Mouse (Mus musculus): Measurements from ENCODE around the gene Psmc5. TPM values are rescaled to one million over a fixed set of nuclear protein-coding genes. Genes with fewer than 3 reads are reported as not detected.

Psmc5 gene
- polyA plus RNA-seq, 1 experiment from 2014 or later: 250 TPM

DNA sequence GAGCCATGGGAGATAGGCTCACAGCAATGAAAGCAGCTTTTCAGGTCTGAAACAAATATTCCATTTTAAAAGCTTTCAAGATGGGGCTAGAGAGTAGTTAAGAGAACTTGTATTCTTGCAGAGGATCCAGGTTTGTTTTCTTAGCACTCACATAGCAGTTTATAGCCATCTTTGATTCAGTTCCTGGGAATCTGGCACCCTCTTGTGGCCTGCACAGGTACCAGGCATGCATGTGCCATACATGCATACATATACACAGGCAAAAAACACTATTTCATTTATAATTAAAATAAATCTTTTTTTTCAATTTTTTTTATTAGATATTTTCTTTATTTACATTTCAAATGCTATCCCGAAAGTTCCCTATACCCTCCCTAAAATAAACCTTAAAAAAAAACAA lies 9.1 kb upstream of the Psmc5 start:
- Histone ChIP-seq H3K36me3 (ENCODE audit: control insufficient read depth, insufficient read depth, low read length) (peaks cover 73% of the 10 kb centered on the region), H3K9ac (ENCODE audit: low read length) (no peak overlapping the region), H3K4me3 (ENCODE audit: low read length) (no peak overlapping the region), H3K27me3 (ENCODE audit: control insufficient read depth, insufficient read depth, low read depth, low read length) (no peaks in the 10 kb centered on the region), H3K9me3 (ENCODE audit: control insufficient read depth, low read length) (peaks cover 4% of the 10 kb centered on the region), H3K27ac (ENCODE audit: low read length) (no peak overlapping the region), H3K4me2 (ENCODE audit: low read depth, low read length) (no peak overlapping the region), H3K4me1 (replicated peaks; ENCODE audit: control insufficient read depth, insufficient read depth, low read length) (no peaks in the 10 kb centered on the region)
- ATAC-seq (ENCODE audit: low read depth): no peak
- WGBS: 95% methylated on average over 1 of the region's 1 CpGs

DNA sequence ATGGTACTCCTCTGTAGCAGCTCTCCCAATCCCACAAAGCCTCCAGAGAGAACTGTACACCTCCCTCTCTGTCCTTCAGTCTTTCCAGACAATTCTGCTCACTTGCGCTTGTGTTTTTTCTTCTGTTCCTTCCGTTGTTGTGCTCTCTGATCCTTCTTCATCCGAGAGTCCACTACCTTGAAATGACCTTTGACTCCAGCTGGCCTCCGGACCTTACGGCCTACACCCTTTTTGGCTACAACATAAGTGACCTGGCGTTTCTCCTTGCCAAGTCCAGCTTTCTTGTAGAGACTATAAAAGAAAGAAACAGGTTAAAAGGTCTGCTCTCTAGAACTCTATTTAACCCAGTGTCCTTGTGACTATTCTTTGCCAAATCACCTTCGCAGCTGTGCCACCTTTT lies 6.6 kb upstream of the Psmc5 start:
- H3K9me3 ChIP-seq (ENCODE audit: control insufficient read depth, low read length): peaks cover 4% of the 10 kb centered on the region
- no peak overlapping the region for H3K4me2 ChIP-seq (ENCODE audit: low read depth, low read length)
- H3K9ac ChIP-seq (ENCODE audit: low read length): no peak overlapping the region
- no peak overlapping the region for H3K4me3 ChIP-seq (ENCODE audit: low read length)
- no peaks in the 10 kb centered on the region for H3K4me1 ChIP-seq (replicated peaks; ENCODE audit: control insufficient read depth, insufficient read depth, low read length)
- no peak overlapping the region for H3K27ac ChIP-seq (ENCODE audit: low read length)
- ATAC-seq (ENCODE audit: low read depth): no peak
- H3K27me3 ChIP-seq (ENCODE audit: control insufficient read depth, insufficient read depth, low read depth, low read length): no peaks in the 10 kb centered on the region
- WGBS: 84% methylated on average over 7 of the region's 7 CpGs
- H3K36me3 ChIP-seq (ENCODE audit: control insufficient read depth, insufficient read depth, low read length): peaks cover 68% of the 10 kb centered on the region

DNA sequence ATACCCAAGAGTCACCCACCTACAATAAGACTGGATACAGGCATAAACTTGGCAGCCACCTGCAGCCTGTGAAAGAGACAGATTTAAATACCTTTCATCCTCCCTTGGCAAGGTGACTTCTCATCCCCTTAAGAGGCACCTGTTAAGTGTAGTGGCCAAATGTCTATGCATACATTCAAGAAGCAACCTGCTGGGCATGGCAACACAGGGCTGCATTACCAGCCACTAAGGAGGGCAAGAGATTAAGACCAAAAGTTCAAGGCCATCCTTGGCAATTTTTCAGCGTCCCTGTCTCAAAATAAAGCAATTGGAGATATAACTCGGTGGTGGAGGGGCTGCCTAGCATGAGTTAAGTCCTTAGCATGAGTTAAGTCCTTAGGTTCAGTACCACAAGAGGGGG lies 1.2 kb upstream of the Psmc5 start:
- no peak overlapping the region for H3K27ac ChIP-seq (ENCODE audit: low read length)
- peak overlapping the region; percentile 91 for H3K9ac ChIP-seq (ENCODE audit: low read length)
- peak overlapping the region; percentile 96 for H3K4me3 ChIP-seq (ENCODE audit: low read length)
- H3K27me3 ChIP-seq (ENCODE audit: control insufficient read depth, insufficient read depth, low read depth, low read length): no peaks in the 10 kb centered on the region
- H3K9me3 ChIP-seq (ENCODE audit: control insufficient read depth, low read length): no peaks in the 10 kb centered on the region
- peaks cover 14% of the 10 kb centered on the region for H3K4me1 ChIP-seq (replicated peaks; ENCODE audit: control insufficient read depth, insufficient read depth, low read length)
- ATAC-seq (ENCODE audit: low read depth): no peak
- peaks cover 41% of the 10 kb centered on the region for H3K36me3 ChIP-seq (ENCODE audit: control insufficient read depth, insufficient read depth, low read length)
- WGBS: 10% methylated on average over 2 of the region's 2 CpGs
- peak overlapping the region; percentile 85 for H3K4me2 ChIP-seq (ENCODE audit: low read depth, low read length)

DNA sequence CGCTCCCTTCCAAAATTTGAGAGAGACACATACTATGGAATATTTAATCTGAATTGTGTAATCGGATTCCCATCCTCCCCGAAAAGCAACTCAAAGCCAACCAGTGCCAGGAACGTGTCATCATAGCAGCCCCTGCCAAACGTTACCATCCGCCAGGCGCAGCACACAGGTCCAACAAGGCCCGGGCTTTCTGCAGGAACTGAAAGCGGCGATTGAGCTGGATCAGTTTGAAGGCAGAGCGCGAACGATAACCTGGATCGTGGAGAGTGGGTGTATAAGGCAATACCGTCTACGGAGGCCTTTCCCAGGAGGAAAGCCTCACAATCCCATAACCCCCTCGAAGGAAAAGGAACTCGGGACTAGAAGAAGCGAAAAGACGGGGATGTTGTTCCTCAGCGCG lies 780 bp upstream of the Psmc5 start:
- Histone ChIP-seq H3K9ac (ENCODE audit: low read length) (peak overlapping the region; percentile 91), H3K9me3 (ENCODE audit: control insufficient read depth, low read length) (no peaks in the 10 kb centered on the region), H3K27me3 (ENCODE audit: control insufficient read depth, insufficient read depth, low read depth, low read length) (no peaks in the 10 kb centered on the region), H3K4me1 (replicated peaks; ENCODE audit: control insufficient read depth, insufficient read depth, low read length) (peaks cover 14% of the 10 kb centered on the region), H3K4me2 (ENCODE audit: low read depth, low read length) (peak overlapping the region; percentile 85), H3K4me3 (ENCODE audit: low read length) (peak overlapping the region; percentile 96), H3K27ac (ENCODE audit: low read length) (peak overlapping the region; percentile 48), H3K36me3 (ENCODE audit: control insufficient read depth, insufficient read depth, low read length) (peaks cover 37% of the 10 kb centered on the region)
- 1% methylated on average over 22 of the region's 22 CpGs for WGBS
- ATAC-seq (ENCODE audit: low read depth): peak; percentile 1; the same call in 1 of the 2 replicates

DNA sequence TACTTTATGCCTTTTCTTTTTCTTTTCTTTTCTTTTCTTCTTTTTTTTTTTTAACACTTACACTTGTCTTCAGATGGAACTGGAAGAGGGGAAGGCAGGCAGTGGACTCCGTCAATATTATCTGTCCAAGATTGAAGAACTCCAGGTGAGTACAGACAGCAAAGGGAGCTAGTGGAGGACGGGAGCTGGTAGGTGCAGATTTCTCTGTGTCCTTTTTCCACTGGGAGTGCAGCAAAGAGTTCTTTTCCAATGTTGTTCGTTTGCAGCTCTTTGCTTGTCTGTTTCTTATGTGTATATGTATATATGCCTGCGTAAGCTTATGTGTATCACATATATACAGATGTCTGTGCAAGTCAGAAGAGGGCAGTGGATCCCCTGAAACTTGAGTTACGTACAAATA lies 821 bp downstream of the Psmc5 start:
- Histone ChIP-seq H3K9me3 (ENCODE audit: control insufficient read depth, low read length) (no peaks in the 10 kb centered on the region), H3K9ac (ENCODE audit: low read length) (peak overlapping the region; percentile 91), H3K27ac (ENCODE audit: low read length) (peak overlapping the region; percentile 63), H3K27me3 (ENCODE audit: control insufficient read depth, insufficient read depth, low read depth, low read length) (no peaks in the 10 kb centered on the region), H3K4me1 (replicated peaks; ENCODE audit: control insufficient read depth, insufficient read depth, low read length) (peaks cover 18% of the 10 kb centered on the region), H3K36me3 (ENCODE audit: control insufficient read depth, insufficient read depth, low read length) (peaks cover 30% of the 10 kb centered on the region), H3K4me2 (ENCODE audit: low read depth, low read length) (peak overlapping the region; percentile 81), H3K4me3 (ENCODE audit: low read length) (peak overlapping the region; percentile 96)
- 51% methylated on average over 5 of the region's 5 CpGs for WGBS
- no peak for ATAC-seq (ENCODE audit: low read depth)

DNA sequence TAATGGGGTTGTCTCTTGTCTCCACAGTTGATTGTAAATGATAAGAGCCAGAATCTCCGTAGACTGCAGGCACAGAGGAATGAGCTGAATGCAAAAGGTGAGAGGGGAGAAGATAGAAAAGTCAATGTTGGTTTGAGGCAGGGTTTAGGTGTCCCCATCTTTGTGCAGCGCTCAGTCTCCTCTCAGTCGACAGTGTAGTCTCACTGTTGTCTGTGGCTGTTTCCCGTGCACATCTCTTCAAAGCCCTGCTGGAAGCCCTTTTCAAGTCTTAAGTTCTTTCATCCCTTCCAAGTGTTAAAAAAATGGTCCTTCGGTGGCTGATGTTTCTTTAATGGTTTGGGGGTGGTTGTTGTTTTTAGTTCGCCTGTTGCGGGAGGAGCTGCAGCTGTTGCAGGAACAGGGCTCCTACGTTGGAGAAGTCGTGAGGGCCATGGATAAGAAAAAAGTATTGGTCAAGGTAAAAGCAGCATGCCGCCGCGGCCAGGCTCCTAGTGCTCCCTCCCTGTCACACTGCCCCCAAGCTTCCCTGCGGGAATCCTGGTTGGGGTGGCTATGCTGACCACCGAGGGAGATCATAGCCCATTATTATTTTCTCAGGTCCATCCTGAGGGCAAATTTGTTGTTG lies 5.0 kb downstream of the Psmc5 start:
- no peak for ATAC-seq (ENCODE audit: low read depth)
- Histone ChIP-seq H3K4me2 (ENCODE audit: low read depth, low read length) (no peak overlapping the region), H3K27me3 (ENCODE audit: control insufficient read depth, insufficient read depth, low read depth, low read length) (no peaks in the 10 kb centered on the region), H3K27ac (ENCODE audit: low read length) (no peak overlapping the region), H3K4me1 (replicated peaks; ENCODE audit: control insufficient read depth, insufficient read depth, low read length) (peaks cover 13% of the 10 kb centered on the region), H3K9ac (ENCODE audit: low read length) (no peak overlapping the region), H3K36me3 (ENCODE audit: control insufficient read depth, insufficient read depth, low read length) (peaks cover 60% of the 10 kb centered on the region), H3K4me3 (ENCODE audit: low read length) (no peak overlapping the region), H3K9me3 (ENCODE audit: control insufficient read depth, low read length) (no peaks in the 10 kb centered on the region)
- 65% methylated on average over 14 of the region's 14 CpGs for WGBS

DNA sequence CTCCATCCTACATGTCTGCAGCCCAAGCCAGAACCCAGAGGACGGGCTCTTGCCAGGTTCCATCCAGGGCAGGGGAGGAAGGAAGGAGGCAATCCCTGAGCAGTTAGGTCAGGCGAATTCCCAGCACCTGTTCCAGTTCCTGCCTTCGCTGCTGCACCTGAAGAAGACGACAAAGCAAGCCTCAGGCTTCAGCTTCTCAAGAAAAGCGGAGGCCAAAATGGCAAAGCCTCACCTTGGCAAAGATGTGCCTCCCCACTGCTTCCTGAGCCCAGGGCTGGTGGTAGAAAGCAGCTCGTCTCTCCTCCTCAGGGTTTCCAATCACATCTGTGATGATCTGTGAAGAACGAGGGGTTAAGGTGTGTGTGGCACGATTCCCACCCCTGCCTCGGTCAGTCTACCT lies 8.0 kb downstream of the Psmc5 start:
- H3K36me3 ChIP-seq (ENCODE audit: control insufficient read depth, insufficient read depth, low read length): peaks cover 70% of the 10 kb centered on the region
- H3K9ac ChIP-seq (ENCODE audit: low read length): no peak overlapping the region
- H3K4me3 ChIP-seq (ENCODE audit: low read length): no peak overlapping the region
- 85% methylated on average over 9 of the region's 9 CpGs for WGBS
- H3K27ac ChIP-seq (ENCODE audit: low read length): no peak overlapping the region
- ATAC-seq (ENCODE audit: low read depth): no peak
- H3K4me2 ChIP-seq (ENCODE audit: low read depth, low read length): no peak overlapping the region
- H3K27me3 ChIP-seq (ENCODE audit: control insufficient read depth, insufficient read depth, low read depth, low read length): no peaks in the 10 kb centered on the region
- H3K4me1 ChIP-seq (replicated peaks; ENCODE audit: control insufficient read depth, insufficient read depth, low read length): peaks cover 20% of the 10 kb centered on the region
- no peaks in the 10 kb centered on the region for H3K9me3 ChIP-seq (ENCODE audit: control insufficient read depth, low read length)

DNA sequence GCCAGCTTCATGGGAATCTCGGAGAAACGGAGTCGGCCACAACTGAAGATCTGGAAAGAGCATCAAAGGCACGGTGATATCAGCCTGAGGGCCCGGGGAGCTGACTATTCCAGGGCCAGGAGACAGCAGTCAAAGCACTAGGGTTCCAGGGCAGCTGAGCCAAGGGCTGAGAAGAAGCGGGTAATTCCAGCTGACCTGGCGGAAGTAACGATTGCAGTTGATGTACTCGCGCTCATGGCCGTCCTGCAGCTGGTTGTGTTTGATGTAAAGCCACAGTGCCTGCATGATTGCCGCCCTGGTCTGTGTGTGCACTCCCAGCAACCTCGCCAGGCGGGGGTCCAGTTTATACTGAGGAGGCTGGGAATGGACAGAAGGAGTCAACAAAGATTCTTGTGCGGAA lies 9.0 kb downstream of the Psmc5 start:
- no peak overlapping the region for H3K9ac ChIP-seq (ENCODE audit: low read length)
- no peak overlapping the region for H3K4me3 ChIP-seq (ENCODE audit: low read length)
- H3K27me3 ChIP-seq (ENCODE audit: control insufficient read depth, insufficient read depth, low read depth, low read length): no peaks in the 10 kb centered on the region
- H3K4me1 ChIP-seq (replicated peaks; ENCODE audit: control insufficient read depth, insufficient read depth, low read length): peaks cover 25% of the 10 kb centered on the region
- ATAC-seq (ENCODE audit: low read depth): no peak
- H3K9me3 ChIP-seq (ENCODE audit: control insufficient read depth, low read length): no peaks in the 10 kb centered on the region
- H3K36me3 ChIP-seq (ENCODE audit: control insufficient read depth, insufficient read depth, low read length): peaks cover 66% of the 10 kb centered on the region
- WGBS: 82% methylated on average over 15 of the region's 15 CpGs
- H3K27ac ChIP-seq (ENCODE audit: low read length): no peak overlapping the region
- H3K4me2 ChIP-seq (ENCODE audit: low read depth, low read length): no peak overlapping the region

DNA sequence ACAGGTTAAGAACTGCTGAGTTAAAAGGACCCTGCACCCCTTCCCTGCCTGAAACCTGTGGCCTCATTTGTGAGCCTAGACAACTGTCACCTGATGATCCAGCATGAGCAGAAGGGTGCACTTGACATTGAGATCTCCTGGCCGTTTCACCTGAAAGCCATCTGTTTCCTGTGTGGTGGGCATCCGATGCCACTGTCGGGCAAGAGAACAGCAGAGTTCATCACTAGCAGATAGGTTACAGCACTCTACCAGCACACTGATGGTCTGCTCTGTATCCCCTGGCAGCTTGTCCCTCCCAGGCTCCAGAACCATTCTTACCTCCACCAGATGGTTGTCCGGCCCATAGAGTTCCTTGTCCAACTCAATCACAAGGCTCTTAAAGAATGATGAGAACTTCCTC lies 9.6 kb downstream of the Psmc5 start:
- H3K9me3 ChIP-seq (ENCODE audit: control insufficient read depth, low read length): no peaks in the 10 kb centered on the region
- ATAC-seq (ENCODE audit: low read depth): no peak
- H3K27me3 ChIP-seq (ENCODE audit: control insufficient read depth, insufficient read depth, low read depth, low read length): no peaks in the 10 kb centered on the region
- 86% methylated on average over 4 of the region's 4 CpGs for WGBS
- no peak overlapping the region for H3K9ac ChIP-seq (ENCODE audit: low read length)
- H3K4me2 ChIP-seq (ENCODE audit: low read depth, low read length): no peak overlapping the region
- peaks cover 29% of the 10 kb centered on the region for H3K4me1 ChIP-seq (replicated peaks; ENCODE audit: control insufficient read depth, insufficient read depth, low read length)
- no peak overlapping the region for H3K27ac ChIP-seq (ENCODE audit: low read length)
- no peak overlapping the region for H3K4me3 ChIP-seq (ENCODE audit: low read length)
- H3K36me3 ChIP-seq (ENCODE audit: control insufficient read depth, insufficient read depth, low read length): peaks cover 65% of the 10 kb centered on the region

DNA sequence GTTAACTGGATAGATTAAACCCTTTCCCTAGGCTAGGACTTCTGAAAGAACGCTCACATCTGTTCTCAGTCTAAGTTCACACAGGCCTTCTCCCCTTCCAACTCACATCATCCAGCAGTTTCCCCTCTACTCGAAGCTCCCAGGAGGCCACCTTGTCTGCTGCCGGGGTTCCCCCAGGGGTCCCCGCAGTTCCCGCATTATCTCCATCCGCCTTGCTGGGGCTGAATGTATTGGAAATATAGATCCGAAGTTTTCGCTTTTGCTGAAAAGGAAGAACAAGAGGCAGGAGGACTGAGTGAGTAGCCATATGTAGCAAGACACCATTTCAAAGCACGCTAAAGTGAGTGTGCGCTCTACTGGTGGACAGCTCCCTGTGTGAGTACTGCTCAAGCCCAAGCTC lies 10.5 kb downstream of the Psmc5 start:
- Histone ChIP-seq H3K4me3 (ENCODE audit: low read length) (no peak overlapping the region), H3K27me3 (ENCODE audit: control insufficient read depth, insufficient read depth, low read depth, low read length) (no peaks in the 10 kb centered on the region), H3K27ac (ENCODE audit: low read length) (no peak overlapping the region), H3K4me2 (ENCODE audit: low read depth, low read length) (no peak overlapping the region), H3K36me3 (ENCODE audit: control insufficient read depth, insufficient read depth, low read length) (peaks cover 61% of the 10 kb centered on the region), H3K9ac (ENCODE audit: low read length) (no peak overlapping the region), H3K9me3 (ENCODE audit: control insufficient read depth, low read length) (no peaks in the 10 kb centered on the region), H3K4me1 (replicated peaks; ENCODE audit: control insufficient read depth, insufficient read depth, low read length) (peaks cover 33% of the 10 kb centered on the region)
- WGBS: 90% methylated on average over 10 of the region's 10 CpGs
- no peak for ATAC-seq (ENCODE audit: low read depth)

All from lung, embryonic 16.5 days (tissue).